Mouse (Mus musculus) ovary, postnatal 10 days (tissue): ENCODE results near the gene Smc3.
"Not testable (repeated sequence)": the region's sequence is repeated elsewhere in the genome, so short reads cannot be mapped to it uniquely, and the experiment has no call there.

Experiments used
- DNase-seq: peaks from one replicate; pipeline ENCODE4 v3.0.0; 2022; ENCODE audit warnings: low spot score

Gene Smc3

GRCm38 (mm10) chr19:53653624-53654467 lies 53.6 kb downstream of the Smc3 start:
- peak; percentile 35 for DNase-seq

GRCm38 (mm10) chr19:53656443-53656842 lies 56.2 kb downstream of the Smc3 start:
- not testable (repeated sequence) for DNase-seq

DNA sequence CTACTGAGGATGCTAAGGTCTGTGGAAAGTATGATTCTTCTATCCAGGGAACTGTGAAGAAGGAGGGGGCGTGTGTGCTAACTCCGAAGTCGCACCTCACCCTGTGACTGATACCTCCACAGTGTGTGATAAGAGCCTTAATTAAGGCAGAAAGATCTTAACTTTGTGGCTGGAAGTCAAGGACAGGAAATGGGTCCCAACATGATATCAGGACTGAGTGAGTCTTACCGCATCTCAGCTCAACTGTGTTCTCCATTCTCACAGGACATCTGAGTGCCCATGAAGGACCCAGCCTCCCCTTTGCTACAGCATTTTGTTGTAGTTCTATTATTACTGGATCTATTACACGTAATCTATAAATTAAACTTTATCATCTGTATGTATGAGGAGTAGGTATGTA lies 57.2 kb downstream of the Smc3 start:
- no peak for DNase-seq

- no peak for DNase-seq
These were observed 60.7 kb downstream of the Smc3 start for GRCm38 (mm10) chr19:53660722-53661420.

GRCm38 (mm10) chr19:53661938-53662722 lies 61.9 kb downstream of the Smc3 start:
- no peak for DNase-seq

- no peak for DNase-seq
These were observed 64.6 kb downstream of the Smc3 start for GRCm38 (mm10) chr19:53664831-53665230.

GRCm38 (mm10) chr19:53665391-53665790 lies 65.2 kb downstream of the Smc3 start:
- DNase-seq, result no peak

GRCm38 (mm10) chr19:53666708-53667107 lies 66.5 kb downstream of the Smc3 start:
- DNase-seq, result no peak

DNA sequence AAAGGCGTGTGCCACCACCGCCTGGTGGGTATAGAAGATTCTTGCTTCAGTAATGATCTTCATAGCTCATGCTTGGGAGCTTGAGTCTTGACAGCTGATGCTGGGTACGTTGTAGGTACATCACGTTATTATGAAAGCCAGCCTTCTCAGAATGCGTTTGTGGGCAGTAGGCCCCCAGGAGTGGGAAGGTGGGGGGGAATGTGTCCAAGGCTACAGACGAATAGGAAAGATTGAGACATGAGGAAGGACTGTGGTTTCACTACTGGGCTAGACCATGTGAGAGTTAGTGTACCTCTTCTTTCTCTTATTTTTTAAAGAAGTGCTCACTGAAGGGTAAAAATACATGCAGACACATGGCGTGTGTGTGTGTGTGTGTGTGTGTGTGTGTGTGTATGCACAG lies 68.6 kb downstream of the Smc3 start:
- no peak for DNase-seq

DNA sequence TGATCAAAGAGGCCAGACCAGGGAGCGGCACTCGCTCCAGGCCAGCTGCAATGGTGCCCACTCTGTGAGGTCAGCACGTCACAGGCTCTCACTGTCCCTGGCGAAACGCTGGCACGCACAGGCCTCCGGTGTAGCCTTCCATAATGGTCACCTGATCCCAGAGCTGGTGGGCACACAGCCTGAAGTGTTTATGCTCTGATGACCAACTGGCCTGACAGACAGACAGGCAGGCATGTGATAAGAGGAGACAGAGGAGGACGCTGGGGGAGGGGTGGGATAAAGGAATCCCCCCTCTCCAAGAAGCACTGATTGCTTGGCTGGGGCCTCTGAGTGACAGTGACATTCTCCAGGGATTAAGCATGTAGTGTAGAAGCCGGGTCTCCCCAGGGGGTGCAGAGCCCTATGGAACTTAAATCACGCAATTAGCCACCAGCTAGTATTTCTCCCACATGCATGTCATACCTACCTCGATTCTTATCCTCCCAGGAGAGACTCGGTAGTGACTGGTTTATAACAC lies 70.5 kb downstream of the Smc3 start:
- no peak for DNase-seq

- no peak for DNase-seq
These were observed 71.2 kb downstream of the Smc3 start for GRCm38 (mm10) chr19:53671432-53671831.

- DNase-seq, result no peak
These were observed 74.1 kb downstream of the Smc3 start for GRCm38 (mm10) chr19:53674131-53674925.

DNA sequence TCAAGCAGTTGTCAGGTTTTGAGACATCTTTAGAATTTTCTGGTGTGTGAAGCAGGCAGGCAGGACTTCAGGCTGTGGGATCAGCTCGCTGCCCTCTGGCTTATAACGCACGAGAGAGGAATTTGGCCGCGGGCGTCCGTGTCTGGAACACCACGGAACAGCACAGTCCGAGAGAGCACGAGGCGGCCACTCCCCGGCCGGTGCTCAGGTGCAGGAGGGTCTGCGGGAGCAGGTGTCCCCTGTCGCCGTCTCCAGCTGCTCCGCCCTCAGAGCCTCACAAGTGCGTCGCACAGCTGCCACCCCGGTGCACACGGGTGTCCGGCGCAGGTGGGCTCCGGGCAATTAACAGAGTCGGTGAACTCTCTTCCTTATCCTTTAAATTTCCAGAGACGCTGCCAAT lies 76.0 kb downstream of the Smc3 start:
- no peak for DNase-seq

DNA sequence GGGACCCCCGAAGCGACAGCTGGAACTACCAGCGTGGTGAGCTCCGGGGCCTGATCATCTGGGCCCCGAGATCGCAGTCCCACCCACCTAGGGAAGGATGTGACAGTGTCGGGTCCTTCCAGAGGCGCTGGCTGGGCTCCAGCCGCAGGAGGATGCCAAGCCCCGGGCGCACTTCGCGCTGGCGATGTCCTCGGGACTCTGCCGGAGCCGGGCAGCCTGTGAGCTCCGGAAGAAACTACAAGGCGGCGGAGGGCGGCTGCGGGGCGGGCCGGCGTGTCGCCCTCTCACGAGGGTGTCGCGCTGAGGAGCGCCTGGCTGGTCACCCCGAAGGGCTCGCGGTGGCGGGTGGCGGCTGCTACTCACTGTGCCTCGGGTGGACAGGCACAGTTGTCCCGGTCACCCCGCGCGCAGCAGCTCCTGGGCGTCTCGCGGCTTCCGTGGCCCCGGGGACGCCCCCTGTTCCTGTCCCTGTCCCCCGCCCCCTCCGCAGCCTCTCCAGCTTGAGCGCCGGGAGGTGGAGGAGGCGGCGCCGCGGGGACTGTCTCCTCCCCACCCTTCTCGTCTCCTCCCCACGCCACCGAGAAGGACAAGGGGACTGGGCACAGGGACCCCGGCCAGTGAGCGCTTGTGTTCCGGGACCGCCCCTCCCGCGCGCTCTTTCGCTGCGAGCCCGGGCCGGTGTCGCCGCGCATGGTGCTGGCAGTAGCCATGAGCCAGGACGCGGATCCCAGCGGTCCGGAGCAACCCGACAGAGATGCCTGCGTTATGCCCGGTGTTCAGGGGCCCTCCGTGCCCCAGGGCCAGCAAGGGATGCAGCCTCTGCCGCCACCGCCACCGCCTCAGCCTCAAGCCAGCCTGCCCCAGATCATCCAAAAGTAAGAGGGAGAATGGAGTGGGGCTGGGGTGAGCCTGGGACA lies 76.8 kb downstream of the Smc3 start, which contains the start of gene Rbm20:
TSS of gene Rbm20 (plus strand) at position 589 of the 917 bp plus-strand sequence.
- peak; percentile 13 for DNase-seq

DNA sequence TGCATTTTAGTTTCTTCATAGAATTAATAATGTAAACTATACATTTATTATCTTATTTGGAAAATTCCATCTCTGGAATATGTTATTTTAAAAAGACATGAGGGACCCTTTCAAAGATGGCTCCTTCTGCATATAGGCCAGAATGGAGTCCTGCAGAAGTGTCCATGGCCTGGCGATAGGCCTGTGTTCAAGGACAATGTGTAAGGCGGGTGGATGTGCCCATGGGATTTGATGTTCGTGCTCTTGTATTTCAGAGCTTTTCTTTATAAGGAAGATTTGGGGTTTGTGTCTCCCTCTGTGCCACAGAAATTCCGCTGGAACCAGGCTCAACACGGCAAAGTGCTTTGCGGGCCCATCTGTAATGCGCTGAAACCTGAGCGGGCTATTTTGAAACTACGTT lies 79.0 kb downstream of the Smc3 start:
- no peak for DNase-seq

DNA sequence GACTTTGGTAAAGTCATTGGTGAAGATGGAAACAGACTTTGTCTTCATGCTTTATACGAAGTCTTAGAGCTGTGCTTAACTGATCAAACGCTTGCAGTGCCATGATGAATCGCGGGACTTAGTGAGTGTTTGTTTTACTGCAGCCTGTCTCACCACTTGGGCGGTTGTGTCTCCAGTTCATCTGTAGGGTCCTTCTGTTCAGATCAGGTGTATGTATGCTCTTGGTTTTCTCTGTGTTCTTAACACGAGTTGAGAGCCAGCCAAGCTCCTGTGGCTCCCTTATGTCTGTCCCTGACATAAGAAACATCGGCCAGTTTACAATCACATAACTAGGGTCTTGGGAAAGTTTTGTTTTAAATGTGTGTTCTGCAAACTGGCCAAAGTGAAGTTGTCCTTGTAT lies 79.8 kb downstream of the Smc3 start:
- no peak for DNase-seq

DNA sequence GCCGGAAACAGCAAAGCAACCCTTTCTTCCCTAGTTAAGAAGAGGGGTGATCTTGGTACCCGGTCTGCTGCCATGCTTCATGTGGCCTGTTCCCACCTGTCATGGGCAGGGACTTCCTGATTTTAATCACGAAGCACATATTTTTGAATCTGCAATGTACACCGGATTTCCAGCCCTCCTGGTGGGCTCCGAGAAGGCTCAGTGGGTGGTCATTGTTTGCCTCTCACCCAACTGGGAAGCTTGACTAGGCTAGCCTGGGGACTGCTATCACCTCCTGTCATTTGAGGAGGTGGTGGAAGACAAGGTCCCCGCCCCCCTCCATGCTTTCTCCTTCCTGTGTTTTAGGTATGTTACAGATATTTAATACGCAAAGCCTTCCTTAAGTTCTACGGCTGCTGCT lies 82.2 kb downstream of the Smc3 start:
- DNase-seq, result no peak

DNA sequence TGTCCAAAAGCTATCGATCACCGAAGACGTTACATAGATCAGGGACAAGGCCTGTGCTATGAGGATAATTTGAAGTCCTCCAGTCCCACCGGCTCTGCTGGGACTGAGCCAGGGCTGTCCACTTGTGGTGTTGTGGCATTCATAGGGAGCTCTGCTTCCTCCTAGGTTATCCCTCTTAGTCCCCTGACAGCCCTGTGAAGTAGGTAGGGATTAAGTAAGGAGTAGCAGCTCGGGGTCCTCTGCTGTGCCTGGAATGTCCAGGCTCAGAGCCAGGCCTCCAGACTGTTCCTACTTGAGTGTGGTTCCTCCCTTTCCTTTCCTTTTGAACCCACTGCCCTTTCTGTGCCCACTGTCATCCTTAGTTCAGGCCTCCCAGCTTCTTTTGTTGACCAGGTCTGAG lies 87.4 kb downstream of the Smc3 start:
- no peak for DNase-seq

GRCm38 (mm10) chr19:53690816-53691215 lies 90.6 kb downstream of the Smc3 start:
- no peak for DNase-seq

- no peak for DNase-seq
These were observed 93.8 kb downstream of the Smc3 start for GRCm38 (mm10) chr19:53694020-53694419.
